Mouse (Mus musculus): ENCODE measurements at regions not wholly inside any gene's neighbourhood (a gene's known extent, or its start where the extent isn't known, plus 50 kb on each side); places are given as distances from the start of the nearest gene placed in this dataset.

DNA sequence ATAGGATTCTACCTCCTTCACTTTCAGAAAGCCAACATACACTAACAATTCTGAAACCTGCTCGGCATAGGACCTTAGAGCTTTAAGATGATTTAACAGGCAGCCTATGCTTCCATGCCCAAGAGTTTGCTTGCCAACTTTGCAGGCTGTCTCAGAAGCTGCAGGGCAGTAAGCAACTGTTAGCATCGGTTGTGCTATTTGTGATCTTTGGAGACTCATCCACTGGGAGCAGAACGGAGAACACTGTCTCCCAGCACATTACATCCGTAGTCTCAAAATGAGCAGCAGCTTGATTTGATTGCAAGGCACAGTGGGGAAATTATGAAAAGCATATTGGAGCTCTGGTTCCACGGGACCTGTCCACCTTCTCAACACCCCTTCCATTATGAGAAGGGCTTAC is 108.5 kb upstream of the Pter start:
- peak; percentile 44 for DNase-seq (ENCODE audit: low spot score)

DNA sequence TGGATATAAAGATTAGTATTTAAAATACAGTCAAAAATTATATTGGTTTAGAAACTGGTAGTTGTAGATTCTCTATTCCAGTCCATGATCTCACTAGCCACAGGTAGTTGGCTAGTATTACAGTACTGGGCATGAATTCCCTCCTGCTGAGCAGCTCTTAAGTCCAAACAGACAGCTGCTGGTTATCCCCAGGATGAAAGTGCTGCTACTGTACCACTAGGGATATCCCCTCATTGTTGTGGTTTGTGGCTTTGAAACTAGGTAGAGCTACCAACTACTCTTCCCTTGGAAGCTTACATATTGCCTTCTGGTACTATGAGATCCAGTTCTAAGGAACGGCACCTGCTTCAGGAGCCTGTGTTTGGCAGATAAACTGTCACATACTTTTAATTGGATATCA is 97.9 kb upstream of the Pter start:
- DNase-seq (ENCODE audit: low spot score), result no peak

DNA sequence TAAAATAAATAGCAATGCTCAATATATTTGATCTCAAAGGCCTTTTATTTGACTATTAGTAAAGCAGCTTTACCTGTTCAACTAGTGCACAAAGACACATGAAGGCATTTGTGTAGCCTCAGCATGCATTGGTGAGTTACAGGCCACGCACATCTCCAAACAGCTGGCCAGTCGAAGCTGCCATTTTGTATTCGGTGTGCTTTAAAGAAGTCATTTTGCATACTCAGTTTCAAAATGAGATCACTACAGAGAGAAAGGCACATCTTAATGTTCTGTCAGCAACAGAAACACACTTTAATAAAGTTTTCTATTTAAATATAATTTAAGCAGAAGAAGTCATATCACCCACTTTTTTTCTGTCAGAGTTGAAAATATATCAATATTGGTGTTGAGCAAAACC is 90.3 kb upstream of the Pter start:
- no peak for DNase-seq (ENCODE audit: low spot score)

DNA sequence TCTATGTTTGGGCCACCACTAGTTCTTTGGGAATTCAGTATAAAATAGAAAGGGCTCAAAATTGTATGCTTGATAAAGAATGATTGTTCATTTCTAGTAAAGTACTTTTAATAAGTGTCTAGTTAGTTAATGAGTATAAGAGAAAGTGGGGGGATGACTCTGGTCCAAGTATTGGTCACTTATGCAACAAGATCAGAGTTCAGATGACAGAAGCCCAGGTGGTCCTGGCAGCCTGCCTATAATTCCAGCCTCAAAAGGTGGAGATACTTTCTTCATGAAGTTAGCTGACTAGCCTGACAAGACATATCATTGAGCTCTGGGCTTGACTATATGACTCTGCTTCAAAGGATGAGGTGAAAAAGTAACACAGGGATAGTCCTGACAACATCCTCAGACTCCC is 57.3 kb upstream of the Pter start:
- DNase-seq (ENCODE audit: low spot score), result no peak

DNA sequence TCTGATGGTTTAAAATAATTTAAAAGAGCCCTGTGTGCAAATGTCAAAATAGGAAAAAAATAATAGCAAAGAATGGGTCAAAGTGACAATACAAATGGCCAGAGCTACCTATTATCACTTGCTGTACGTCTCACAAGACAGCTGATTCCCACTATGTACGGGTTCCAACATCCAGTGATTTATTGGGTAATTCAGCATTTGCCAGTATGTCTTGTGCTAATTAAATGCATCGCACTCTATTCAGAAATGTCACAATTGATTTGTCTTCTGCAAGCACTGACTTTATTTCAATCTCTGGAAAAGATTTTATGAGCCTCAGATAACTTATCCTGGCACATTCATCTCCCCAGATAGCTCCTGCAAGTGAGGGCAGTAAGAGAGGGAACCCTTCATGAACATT is 55.1 kb upstream of the Pter start:
- DNase-seq (ENCODE audit: low spot score), result no peak

All from layer of hippocampus, adult 11-12 months (tissue).